Mouse (Mus musculus): Measurements from ENCODE around the gene Trmo. TPM values are rescaled to one million over a fixed set of nuclear protein-coding genes. Genes with fewer than 3 reads are reported as not detected.

Trmo gene
- polyA plus RNA-seq, 1 experiment from 2014 or later: 8.7 TPM

GRCm38 (mm10) chr4:46371030-46371429, 18.2 kb downstream of the Trmo start:
- Histone ChIP-seq H3K36me3 (peaks cover 16% of the 10 kb centered on the region), H3K27me3 (peaks cover 62% of the 10 kb centered on the region), H3K9me3 (replicated peaks) (no peaks in the 10 kb centered on the region), H3K4me2 (peak overlapping the region; percentile 45), H3K4me1 (replicated peaks) (peaks cover 15% of the 10 kb centered on the region), H3K9ac (no peak overlapping the region), H3K4me3 (replicated peaks) (0 out of 2 replicates have a peak overlapping the region, but pooled peaks have one; percentile 25), H3K27ac (no peak overlapping the region)
- peak; percentile 29; the same call in 1 of the 2 replicates for ATAC-seq (ENCODE audit: low read depth)
- WGBS (ENCODE audit: insufficient replicate concordance): 7% methylated on average over 19 of the region's 19 CpGs
- DNase-seq: no peak

GRCm38 (mm10) chr4:46370406-46370805, 18.8 kb downstream of the Trmo start:
- WGBS (ENCODE audit: insufficient replicate concordance): 22% methylated on average over 6 of the region's 6 CpGs
- ATAC-seq (ENCODE audit: low read depth) (no peak), DNase-seq (no peak)
- Histone ChIP-seq H3K4me3 (replicated peaks) (no peak overlapping the region), H3K4me2 (no peak overlapping the region), H3K9me3 (replicated peaks) (no peaks in the 10 kb centered on the region), H3K4me1 (replicated peaks) (peaks cover 14% of the 10 kb centered on the region), H3K27me3 (peaks cover 64% of the 10 kb centered on the region), H3K27ac (no peak overlapping the region), H3K9ac (no peak overlapping the region), H3K36me3 (peaks cover 10% of the 10 kb centered on the region)

- H3K27ac ChIP-seq: no peak overlapping the region
- DNase-seq (no peak), ATAC-seq (ENCODE audit: low read depth) (no peak)
- no peak overlapping the region for H3K9ac ChIP-seq
- H3K4me3 ChIP-seq (replicated peaks): no peak overlapping the region
- H3K4me1 ChIP-seq (replicated peaks): peaks cover 3% of the 10 kb centered on the region
- H3K9me3 ChIP-seq (replicated peaks): no peaks in the 10 kb centered on the region
- WGBS (ENCODE audit: insufficient replicate concordance): 43% methylated on average over 4 of the region's 4 CpGs
- H3K36me3 ChIP-seq: no peaks in the 10 kb centered on the region
- H3K27me3 ChIP-seq: peaks cover 64% of the 10 kb centered on the region
- H3K4me2 ChIP-seq: no peak overlapping the region
These were observed 20.2 kb downstream of the Trmo start for GRCm38 (mm10) chr4:46369070-46369469.

GRCm38 (mm10) chr4:46367487-46367959, 21.7 kb downstream of the Trmo start:
- H3K27ac ChIP-seq: no peak overlapping the region

DNA sequence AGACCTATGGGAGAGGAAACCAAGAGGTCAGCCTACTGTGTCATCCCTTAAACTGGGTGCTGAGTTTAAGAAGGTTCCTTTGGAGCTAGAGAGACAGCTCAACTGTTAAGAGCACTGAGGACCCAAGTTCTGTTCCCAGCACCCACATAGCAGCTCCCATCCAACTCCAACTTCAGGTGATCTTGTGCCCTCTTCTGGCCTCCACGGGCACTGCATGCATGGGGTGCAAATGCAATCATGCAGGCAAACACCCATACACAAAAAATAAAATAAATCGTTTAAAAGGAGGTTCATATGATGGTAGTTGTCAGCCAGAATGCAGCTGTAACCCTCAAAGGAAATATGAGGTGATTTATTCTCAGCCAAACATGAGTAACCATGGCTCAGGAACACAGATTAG, 24.9 kb downstream of the Trmo start:
- WGBS (ENCODE audit: insufficient replicate concordance): 54% methylated on average over 2 of the region's 2 CpGs
- Histone ChIP-seq H3K4me1 (replicated peaks) (no peaks in the 10 kb centered on the region), H3K4me3 (replicated peaks) (no peak overlapping the region), H3K27me3 (peaks cover 25% of the 10 kb centered on the region), H3K9me3 (replicated peaks) (no peaks in the 10 kb centered on the region), H3K4me2 (no peak overlapping the region), H3K27ac (no peak overlapping the region), H3K36me3 (no peaks in the 10 kb centered on the region), H3K9ac (no peak overlapping the region)
- no peak for ATAC-seq (ENCODE audit: low read depth)
- DNase-seq: no peak

More at GRCm38 (mm10) chr4:46367487-46367959, 21.7 kb downstream of the Trmo start:
- H3K9ac ChIP-seq: no peak overlapping the region
- no peaks in the 10 kb centered on the region for H3K9me3 ChIP-seq (replicated peaks)
- DNase-seq: no peak
- no peak overlapping the region for H3K4me2 ChIP-seq
- H3K27me3 ChIP-seq: peaks cover 53% of the 10 kb centered on the region
- no peak overlapping the region for H3K4me3 ChIP-seq (replicated peaks)
- no peak for ATAC-seq (ENCODE audit: low read depth)
- WGBS (ENCODE audit: insufficient replicate concordance): 13% methylated on average over 12 of the region's 12 CpGs
- no peaks in the 10 kb centered on the region for H3K36me3 ChIP-seq
- peaks cover 3% of the 10 kb centered on the region for H3K4me1 ChIP-seq (replicated peaks)

DNA sequence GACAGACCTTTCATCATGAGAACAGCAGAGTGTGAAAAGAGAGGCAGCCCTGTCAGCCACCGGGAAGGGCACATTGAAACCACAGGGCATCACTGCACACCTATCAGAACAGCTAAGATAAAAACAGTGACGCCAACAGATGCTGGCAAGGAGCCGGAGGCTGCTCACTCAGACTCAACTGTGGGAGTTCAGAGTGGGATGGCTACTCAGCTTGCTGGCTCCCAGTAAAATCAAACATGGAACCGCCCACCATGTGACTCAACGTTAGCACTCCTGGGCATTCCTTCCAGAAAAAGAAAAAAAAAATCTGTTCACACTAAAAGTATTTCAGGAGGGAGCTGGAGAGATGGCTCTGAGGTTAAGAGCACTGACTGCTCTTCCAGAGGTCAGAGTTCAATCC, 28.0 kb downstream of the Trmo start:
- DNase-seq (no peak), ATAC-seq (ENCODE audit: low read depth) (no peak)
- no peaks in the 10 kb centered on the region for H3K9me3 ChIP-seq (replicated peaks)
- no peak overlapping the region for H3K9ac ChIP-seq
- H3K4me3 ChIP-seq (replicated peaks): no peak overlapping the region
- no peaks in the 10 kb centered on the region for H3K36me3 ChIP-seq
- 52% methylated on average over 5 of the region's 5 CpGs for WGBS (ENCODE audit: insufficient replicate concordance)
- H3K4me1 ChIP-seq (replicated peaks): no peaks in the 10 kb centered on the region
- H3K4me2 ChIP-seq: no peak overlapping the region
- peaks cover 15% of the 10 kb centered on the region for H3K27me3 ChIP-seq
- H3K27ac ChIP-seq: no peak overlapping the region

DNA sequence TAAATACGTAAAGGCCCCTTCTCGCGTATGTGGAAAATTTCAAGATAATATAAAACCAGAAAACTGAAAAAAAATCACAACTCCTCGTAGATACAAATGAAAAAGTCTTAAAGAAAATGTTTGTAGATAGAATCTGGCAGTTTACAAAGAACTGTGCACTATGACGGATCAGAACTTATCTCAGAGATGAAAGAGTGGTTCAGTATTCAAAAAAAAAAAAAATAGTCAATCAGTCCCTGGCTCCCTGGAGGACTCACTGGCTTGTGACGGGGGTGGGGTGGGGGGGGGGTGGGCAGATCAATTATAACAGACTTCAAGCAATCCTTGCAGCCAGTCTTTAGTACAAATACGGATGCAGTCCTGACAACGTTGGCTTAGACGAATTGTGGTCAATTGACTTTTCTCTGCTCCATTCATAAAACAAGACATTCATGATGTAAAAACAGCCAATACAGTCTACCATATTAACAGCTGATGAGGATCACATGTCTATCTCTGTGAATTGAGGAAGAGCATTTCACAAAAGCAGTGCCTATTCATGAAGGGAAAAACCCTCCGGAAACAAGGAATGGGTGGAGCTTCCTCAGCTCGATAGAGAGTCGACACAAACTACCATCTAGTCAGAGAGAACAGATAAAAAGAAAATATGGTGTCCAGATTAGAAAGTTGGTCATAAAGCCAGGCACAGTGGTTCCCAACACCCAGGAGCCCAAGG, 29.5 kb downstream of the Trmo start:
- DNase-seq (no peak), ATAC-seq (ENCODE audit: low read depth) (no peak)
- Histone ChIP-seq H3K9ac (no peak overlapping the region), H3K4me1 (replicated peaks) (no peaks in the 10 kb centered on the region), H3K9me3 (replicated peaks) (no peaks in the 10 kb centered on the region), H3K27me3 (peaks cover 21% of the 10 kb centered on the region), H3K27ac (no peak overlapping the region), H3K36me3 (no peaks in the 10 kb centered on the region), H3K4me2 (no peak overlapping the region), H3K4me3 (replicated peaks) (no peak overlapping the region)
- 51% methylated on average over 12 of the region's 12 CpGs for WGBS (ENCODE audit: insufficient replicate concordance)

DNA sequence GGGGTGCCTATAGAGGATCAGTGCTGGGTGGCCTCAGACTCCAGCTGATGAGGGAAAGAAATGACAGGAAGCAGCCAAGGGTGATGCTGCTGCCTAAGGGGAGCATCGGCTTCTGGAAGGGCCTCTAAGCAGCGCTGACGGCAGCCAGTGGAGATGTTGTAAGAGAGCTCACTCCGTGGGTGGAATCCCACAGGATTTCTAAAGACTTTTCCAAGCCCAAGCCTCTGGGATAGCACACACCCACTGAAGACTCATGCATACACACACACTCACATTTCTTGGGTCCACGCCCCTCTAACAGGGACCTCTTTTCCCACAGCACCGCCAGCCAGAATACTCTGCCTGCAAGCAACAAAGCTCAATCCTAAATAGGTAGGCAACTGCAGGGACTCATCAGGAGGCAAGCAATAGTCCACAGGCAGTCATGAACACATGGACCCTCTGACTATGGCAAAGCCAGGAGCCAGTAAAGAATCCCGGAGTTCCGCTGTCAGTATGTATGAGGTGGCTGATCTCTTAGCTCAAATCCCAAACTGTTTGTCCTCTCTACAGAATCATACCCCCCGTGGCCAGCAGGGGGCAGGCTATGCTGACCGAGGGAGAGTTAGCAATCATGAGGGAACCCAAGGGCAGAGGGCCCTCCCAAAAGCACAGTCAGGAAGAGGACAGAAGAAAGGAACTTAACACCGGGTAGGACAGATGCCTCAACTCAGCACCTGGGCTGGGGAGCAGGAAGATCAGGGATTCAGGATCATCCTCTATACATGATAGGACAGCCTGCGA, 32.7 kb downstream of the Trmo start:
- Histone ChIP-seq H3K4me2 (no peak overlapping the region), H3K4me3 (replicated peaks) (no peak overlapping the region), H3K27me3 (peaks cover 48% of the 10 kb centered on the region), H3K9ac (no peak overlapping the region), H3K4me1 (replicated peaks) (no peaks in the 10 kb centered on the region), H3K9me3 (replicated peaks) (no peaks in the 10 kb centered on the region), H3K36me3 (no peaks in the 10 kb centered on the region), H3K27ac (no peak overlapping the region)
- ATAC-seq (ENCODE audit: low read depth) (no peak), DNase-seq (peak; percentile 57)
- WGBS (ENCODE audit: insufficient replicate concordance): 45% methylated on average over 12 of the region's 12 CpGs

DNA sequence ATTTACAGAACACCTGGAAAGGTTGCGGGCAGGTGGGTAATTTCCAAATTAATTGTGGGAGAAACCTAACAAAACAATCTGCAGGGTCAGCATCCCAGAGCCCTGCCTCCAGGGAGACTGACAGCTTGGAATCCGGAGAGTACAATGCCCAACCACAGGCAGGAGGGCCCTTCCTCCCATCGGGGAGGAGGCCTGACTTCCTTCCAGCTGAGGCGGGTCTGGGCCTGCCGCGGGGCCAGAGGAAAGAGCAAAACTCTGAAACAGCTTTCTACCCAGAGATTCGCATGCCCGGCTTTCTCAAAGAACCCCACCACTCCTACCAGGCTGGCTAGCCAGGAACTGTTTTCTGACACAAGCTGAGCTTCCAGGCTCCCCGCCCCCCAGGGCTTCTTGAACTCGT, 36.2 kb downstream of the Trmo start:
- Histone ChIP-seq H3K9me3 (replicated peaks) (no peaks in the 10 kb centered on the region), H3K9ac (no peak overlapping the region), H3K27ac (no peak overlapping the region), H3K27me3 (peaks cover 82% of the 10 kb centered on the region), H3K4me2 (no peak overlapping the region), H3K36me3 (no peaks in the 10 kb centered on the region), H3K4me3 (replicated peaks) (no peak overlapping the region), H3K4me1 (replicated peaks) (no peaks in the 10 kb centered on the region)
- DNase-seq (no peak), ATAC-seq (ENCODE audit: low read depth) (no peak)
- WGBS (ENCODE audit: insufficient replicate concordance): 21% methylated on average over 10 of the region's 10 CpGs

- peaks cover 96% of the 10 kb centered on the region for H3K27me3 ChIP-seq
- DNase-seq: no peak
- no peak overlapping the region for H3K27ac ChIP-seq
- H3K36me3 ChIP-seq: no peaks in the 10 kb centered on the region
- WGBS (ENCODE audit: insufficient replicate concordance): 52% methylated on average over 5 of the region's 5 CpGs
- H3K4me1 ChIP-seq (replicated peaks): peaks cover 3% of the 10 kb centered on the region
- no peak for ATAC-seq (ENCODE audit: low read depth)
- no peak overlapping the region for H3K9ac ChIP-seq
- H3K4me2 ChIP-seq: no peak overlapping the region
- H3K4me3 ChIP-seq (replicated peaks): no peak overlapping the region
- H3K9me3 ChIP-seq (replicated peaks): no peaks in the 10 kb centered on the region
These were observed 39.7 kb downstream of the Trmo start for GRCm38 (mm10) chr4:46349530-46349929.

GRCm38 (mm10) chr4:46348897-46349296, 40.3 kb downstream of the Trmo start:
- no peak overlapping the region for H3K9ac ChIP-seq
- H3K27ac ChIP-seq: no peak overlapping the region
- DNase-seq (no peak), ATAC-seq (ENCODE audit: low read depth) (no peak)
- no peaks in the 10 kb centered on the region for H3K9me3 ChIP-seq (replicated peaks)
- H3K36me3 ChIP-seq: no peaks in the 10 kb centered on the region
- H3K4me3 ChIP-seq (replicated peaks): no peak overlapping the region
- H3K4me2 ChIP-seq: no peak overlapping the region
- H3K27me3 ChIP-seq: peaks cover 100% of the 10 kb centered on the region
- peaks cover 10% of the 10 kb centered on the region for H3K4me1 ChIP-seq (replicated peaks)
- 25% methylated on average over 9 of the region's 9 CpGs for WGBS (ENCODE audit: insufficient replicate concordance)

Measured in liver, embryonic 13.5 days (tissue).